Mouse (Mus musculus) gastrocnemius, postnatal 25 days (tissue): ENCODE measurements around the gene Epha6. TPM values are rescaled to one million over a fixed set of nuclear protein-coding genes. Genes with fewer than 3 reads are reported as not detected.

Source experiments
- DNase-seq: peaks from one replicate; pipeline ENCODE4 v3.0.0; 2022
- long read RNA-seq, 2 experiments: library from polyadenylated mRNA; stranded (forward); transcript quantifications; one replicate each; pipeline ENCODE4 v2.0.0; 2021
- total RNA-seq, 2 experiments: library from RNA; stranded (reverse); gene quantifications; 1 replicate in 1 of 2; 2 replicates in 1 of 2; pipeline ENCODE4 v1.2.3; 2021

The Epha6 gene
- not detected for total RNA-seq
- long read RNA-seq, experiment 1, result 0 reads
- long read RNA-seq, experiment 2, result 0 reads

- no peak for DNase-seq
Observed at GRCm38 (mm10) chr16:60605061-60605831, at the start of gene Epha6. TSS of gene Epha6 (minus strand) at chr16:60605531.

DNA sequence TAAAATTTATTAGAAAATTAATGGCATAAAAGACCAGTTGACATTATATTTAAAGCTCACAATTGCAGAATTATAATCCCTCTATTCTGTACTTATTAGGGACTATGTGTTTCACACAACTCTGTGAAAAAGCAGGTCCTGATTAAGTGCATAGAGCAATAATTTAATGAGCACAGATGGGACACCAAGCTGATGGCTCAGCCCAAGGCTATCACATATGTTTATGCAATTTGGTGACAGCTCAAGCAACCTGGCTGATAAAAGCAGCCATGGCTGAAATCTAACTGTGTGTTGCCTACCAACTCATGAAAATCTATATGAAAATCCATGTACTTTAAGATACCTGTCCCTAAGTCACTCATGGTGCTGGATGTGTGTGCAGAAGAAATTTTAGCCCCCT, 46.4 kb upstream of the Epha6 start:
- no peak for DNase-seq

DNA sequence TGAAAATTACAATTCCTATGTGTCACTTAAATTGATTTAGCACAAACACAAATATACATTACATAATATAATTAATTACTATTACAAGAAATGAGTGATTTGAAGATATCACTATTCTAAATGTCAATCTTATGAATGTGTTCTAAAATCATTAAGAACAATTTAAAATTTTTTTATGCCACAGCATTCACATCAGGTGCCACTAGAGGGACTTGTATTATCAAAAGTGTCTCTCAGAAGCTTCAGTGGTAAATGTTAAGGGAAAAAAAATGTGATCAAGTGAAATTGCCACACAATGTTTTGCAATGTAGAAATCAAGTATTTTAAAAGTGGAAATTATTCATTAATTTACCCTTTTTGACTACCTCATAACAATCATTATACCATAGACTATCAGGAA, 22.8 kb upstream of the Epha6 start:
- no peak for DNase-seq

DNA sequence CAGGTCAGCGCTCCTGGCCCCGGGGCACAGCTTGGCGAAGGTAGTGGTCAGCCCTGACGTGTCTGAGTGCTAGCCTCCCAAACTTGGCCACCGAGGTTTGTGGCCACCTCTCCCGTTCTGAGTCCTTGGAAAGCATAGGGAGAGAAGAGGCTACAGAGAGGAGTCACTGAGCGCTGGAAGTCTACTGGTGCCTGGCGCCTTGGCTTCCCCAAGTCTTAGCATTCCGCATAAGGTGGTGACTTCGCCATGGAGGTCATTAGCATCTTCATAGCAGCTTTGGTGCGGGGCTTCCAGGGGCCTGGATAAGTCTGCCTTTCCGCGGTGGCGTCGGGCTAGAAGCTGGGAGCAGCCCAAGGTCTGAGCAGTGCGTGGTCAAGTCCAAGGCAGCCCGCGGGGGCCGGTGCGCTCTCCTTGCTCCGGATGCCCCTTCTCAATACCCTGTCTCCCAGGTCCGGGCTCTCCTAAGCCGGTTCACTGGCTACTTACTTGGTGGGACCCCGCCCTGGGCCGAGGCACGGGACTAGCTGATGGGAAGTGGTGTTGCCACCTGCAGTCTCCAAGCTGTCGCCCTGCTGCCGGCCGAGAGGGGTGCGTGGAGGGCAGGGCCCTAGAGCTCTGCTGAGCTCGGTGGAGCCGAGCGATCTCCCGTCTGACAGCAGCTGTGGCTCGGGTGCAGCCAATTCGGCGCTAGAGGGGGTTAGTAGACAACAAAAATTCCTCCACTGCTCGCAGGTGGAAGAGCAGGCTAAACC, 677 bp upstream of the Epha6 start:
- no peak for DNase-seq

- DNase-seq, result no peak
Observed at GRCm38 (mm10) chr16:60604613-60605012, 718 bp downstream of the Epha6 start.

DNA sequence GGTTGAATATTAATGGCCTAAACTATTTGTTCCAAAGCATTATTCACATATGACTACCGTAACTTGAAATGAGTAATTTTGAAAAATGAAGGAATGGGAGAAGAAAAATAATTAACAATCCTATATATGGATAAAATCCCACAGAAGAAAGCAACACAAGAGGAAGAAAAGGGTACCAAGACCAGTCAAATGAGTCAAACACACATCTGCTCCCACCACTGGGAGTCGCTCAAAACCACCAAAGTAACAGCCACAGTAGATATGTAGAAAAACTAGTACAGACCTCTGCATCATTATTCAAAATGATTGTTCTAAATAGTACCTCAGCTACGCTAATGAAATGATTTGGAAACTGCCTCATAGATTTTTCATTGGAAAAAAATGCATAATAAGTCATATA, 20.0 kb downstream of the Epha6 start:
- no peak for DNase-seq

GRCm38 (mm10) chr16:60584695-60585094, 20.6 kb downstream of the Epha6 start:
- DNase-seq, result no peak

GRCm38 (mm10) chr16:60570546-60570945, 34.8 kb downstream of the Epha6 start:
- DNase-seq, result no peak

GRCm38 (mm10) chr16:60544385-60544784, 60.9 kb downstream of the Epha6 start:
- DNase-seq, result no peak

DNA sequence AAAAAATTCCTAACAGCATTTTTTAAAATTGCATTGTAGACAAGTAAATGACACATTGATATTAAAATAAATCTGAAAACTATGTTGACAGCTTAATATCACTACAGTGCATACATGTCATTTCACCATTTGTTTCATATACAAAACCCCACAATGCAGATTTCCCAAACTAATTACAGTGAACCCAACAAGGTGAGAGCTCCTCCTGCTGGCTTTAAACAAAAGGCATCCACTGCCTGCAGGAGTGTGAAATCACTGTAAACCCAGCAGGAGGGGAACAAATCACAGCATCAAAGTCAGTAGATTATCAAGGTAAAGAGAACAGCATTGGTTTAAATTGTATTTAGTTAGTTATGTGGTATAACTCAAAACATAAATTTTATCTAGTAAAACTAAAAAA, 67.1 kb downstream of the Epha6 start:
- no peak for DNase-seq

GRCm38 (mm10) chr16:60509707-60510106, 95.6 kb downstream of the Epha6 start:
- DNase-seq, result no peak

- no peak for DNase-seq
Observed at GRCm38 (mm10) chr16:60499567-60499966, 105.8 kb downstream of the Epha6 start.

GRCm38 (mm10) chr16:60475776-60476175, 129.6 kb downstream of the Epha6 start:
- DNase-seq, result no peak

GRCm38 (mm10) chr16:60468200-60468785, 137.0 kb downstream of the Epha6 start:
- no peak for DNase-seq

- peak; percentile 4 for DNase-seq
Observed at GRCm38 (mm10) chr16:60435283-60435682, 170.0 kb downstream of the Epha6 start.

GRCm38 (mm10) chr16:60434241-60434640, 171.1 kb downstream of the Epha6 start:
- no peak for DNase-seq

- no peak for DNase-seq
Observed at GRCm38 (mm10) chr16:60395306-60395705, 210.0 kb downstream of the Epha6 start.

DNA sequence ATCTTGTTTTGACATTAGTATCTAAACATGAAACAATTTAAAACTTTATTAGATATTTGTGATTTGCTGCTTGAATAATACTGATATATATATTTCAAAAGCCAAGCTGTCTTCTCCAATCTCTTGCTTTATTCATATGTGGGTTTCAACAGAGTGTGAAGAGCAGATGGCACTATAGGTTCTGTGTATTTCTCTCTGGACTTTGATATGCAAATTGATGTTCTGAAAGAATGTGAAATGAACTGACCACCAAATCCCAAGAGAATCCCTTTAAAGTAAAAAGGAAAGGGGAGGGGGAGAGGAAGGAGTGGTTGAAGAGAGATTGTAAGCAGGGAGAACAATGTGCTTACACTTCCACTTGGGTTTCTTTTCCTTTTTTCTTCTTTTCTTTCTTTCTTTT, 212.4 kb downstream of the Epha6 start:
- no peak for DNase-seq

GRCm38 (mm10) chr16:60375147-60375546, 230.2 kb downstream of the Epha6 start:
- no peak for DNase-seq

DNA sequence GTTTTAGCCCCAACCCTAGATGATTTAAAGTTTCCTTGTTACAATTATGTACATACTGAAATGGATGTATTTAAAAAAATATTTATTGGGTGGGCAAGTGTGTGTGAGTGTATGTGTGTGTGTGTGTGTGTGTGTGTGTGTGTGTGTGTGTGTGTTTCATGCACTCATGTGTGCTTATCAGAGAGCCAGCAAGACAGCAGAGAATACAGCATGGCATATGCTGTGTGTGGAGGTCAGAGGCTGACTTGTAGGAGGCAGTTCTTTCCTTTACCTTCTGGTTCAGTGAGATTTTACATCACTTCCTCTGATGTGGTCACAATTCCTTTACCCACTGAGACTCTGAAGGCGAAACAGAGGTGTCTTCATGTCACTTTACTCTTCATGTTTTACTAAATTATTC, 321.4 kb downstream of the Epha6 start:
- DNase-seq, result no peak

DNA sequence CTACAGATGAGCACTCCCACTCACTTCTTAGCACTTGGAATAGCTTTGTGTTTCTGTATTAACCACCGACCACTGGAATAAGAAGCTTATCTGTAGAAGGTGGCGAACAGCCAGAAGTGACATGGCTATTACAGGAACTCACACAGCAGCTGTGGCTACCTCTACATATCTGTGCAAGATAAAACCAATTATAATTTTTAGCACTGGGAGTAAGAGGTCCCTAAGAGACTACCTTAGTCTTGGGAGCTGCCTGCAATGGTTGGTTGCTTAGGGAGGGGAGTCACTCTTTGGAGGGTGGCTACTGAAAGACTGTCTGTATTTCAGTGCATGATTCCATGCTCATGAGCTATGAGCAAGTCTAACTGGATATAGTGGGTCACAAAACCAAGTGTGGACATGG, 331.2 kb downstream of the Epha6 start:
- DNase-seq, result no peak

DNA sequence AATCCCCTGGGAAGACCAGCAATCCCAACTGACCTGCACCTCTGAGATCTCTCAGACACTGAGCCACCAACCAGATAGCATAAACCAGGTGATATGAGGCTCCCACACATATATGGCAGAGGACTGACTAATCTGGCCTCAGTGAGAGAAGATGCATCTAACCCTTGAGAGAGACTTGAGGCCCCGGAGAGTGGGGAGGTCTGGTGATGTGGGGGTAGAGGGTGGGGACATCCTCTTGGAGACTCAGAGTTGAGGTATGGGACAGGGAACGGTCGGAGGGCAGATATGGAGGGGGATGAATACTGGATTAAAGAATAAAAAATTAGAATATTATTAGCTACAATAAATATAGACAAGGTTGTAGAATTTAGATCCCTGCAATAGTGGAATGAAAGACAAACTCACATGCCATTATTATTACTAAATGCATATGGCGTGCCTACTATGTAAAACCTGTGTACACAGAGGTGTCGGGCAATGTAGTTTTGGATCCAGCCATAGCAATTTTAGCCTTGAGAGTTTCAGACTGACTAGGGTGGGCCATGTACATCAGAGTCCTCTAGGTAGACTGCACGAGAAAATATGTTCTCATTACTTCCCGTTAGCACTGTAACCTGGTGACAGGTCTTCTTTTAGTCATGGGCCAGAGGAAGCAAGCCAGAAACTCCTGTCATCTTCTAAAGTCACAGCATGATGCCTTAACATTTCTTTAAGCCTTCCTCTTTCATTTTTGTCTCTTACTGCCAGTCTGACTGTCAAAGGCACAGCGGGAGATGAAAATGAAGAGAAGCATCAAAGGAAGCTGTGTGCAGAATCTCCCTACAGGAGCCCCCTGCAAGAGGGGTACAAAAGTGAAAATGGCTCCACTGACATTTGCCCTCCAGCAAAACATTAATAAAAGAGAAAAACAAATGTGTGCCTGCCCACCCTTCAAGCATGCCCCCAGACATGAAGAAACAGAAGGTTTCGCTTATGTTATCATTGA, 338.7 kb downstream of the Epha6 start:
- DNase-seq, result no peak
